Mouse (Mus musculus): ENCODE measurements around the gene Slc4a3. TPM values are rescaled to one million over a fixed set of nuclear protein-coding genes. Genes with fewer than 3 reads are reported as not detected.

The Slc4a3 gene
- polyA plus RNA-seq, 1 experiment from 2014 or later = 15.7 TPM

DNA sequence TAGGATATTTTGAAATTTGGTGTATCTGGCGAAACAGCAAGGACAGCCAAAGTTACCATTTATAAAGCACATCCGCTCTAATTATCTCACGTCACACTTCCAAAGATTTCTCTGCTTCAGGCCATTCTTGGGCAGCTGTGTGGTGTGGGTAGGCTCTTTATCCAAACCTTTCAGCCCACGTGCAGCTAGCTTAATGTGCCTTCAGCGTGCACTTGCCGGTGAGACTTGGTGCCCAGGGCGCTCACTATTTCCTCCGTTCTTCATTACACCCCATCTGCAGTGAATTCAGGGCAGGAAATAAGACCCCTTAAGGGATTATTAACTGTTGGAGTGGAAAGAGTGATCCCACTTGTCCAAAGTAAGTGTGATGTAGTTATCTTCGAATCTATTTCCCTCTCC, 63.2 kb downstream of the Slc4a3 start:
- ATAC-seq (replicated peaks; ENCODE audit: low FRiP score) (no peak), DNase-seq (ENCODE audit: low spot score) (no peak)
- no peak overlapping the region for H3K4me2 ChIP-seq (ENCODE audit: low read depth, low read length, severe bottlenecking)
- H3K9ac ChIP-seq (ENCODE audit: low read length) = no peak overlapping the region
- H3K4me3 ChIP-seq (ENCODE audit: low read depth, low read length) = no peak overlapping the region
- peaks cover 8% of the 10 kb centered on the region for H3K4me1 ChIP-seq (replicated peaks; ENCODE audit: control insufficient read depth, insufficient read depth, low read length)
- WGBS = 77% methylated on average over 9 of the region's 9 CpGs
- no peaks in the 10 kb centered on the region for H3K36me3 ChIP-seq (ENCODE audit: control insufficient read depth, insufficient read depth, low read length)
- no peaks in the 10 kb centered on the region for H3K9me3 ChIP-seq (ENCODE audit: control insufficient read depth, low read length)
- H3K27ac ChIP-seq (ENCODE audit: low read depth, low read length) = no peak overlapping the region
- H3K27me3 ChIP-seq (ENCODE audit: control insufficient read depth, insufficient read depth, low read length) = no peaks in the 10 kb centered on the region

DNA sequence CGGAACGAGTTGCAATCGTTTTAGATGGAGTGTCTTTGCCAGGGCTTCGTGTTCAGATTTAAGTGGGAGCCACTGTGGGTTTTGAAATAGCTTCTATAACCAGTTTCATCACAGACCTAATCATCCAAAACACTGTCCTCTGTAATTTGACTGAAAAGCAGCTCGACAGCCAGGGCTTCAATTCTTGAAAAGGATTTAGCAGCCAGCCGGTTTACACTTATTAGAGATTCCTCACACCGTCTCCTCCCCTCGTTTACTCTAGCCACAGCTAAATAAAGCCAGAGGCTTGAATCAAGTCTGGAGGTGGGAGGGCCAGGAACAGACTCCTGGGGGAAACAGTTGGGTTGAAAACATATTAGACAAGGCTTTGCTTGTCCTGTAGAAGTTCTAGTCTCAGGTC, 64.5 kb downstream of the Slc4a3 start:
- no peaks in the 10 kb centered on the region for H3K36me3 ChIP-seq (ENCODE audit: control insufficient read depth, insufficient read depth, low read length)
- WGBS = 34% methylated on average over 8 of the region's 8 CpGs
- no peaks in the 10 kb centered on the region for H3K9me3 ChIP-seq (ENCODE audit: control insufficient read depth, low read length)
- H3K4me1 ChIP-seq (replicated peaks; ENCODE audit: control insufficient read depth, insufficient read depth, low read length) = peaks cover 8% of the 10 kb centered on the region
- 0 out of 2 replicates have a peak overlapping the region, but pooled peaks have one; percentile 41 for H3K27ac ChIP-seq (ENCODE audit: low read depth, low read length)
- no peak overlapping the region for H3K4me2 ChIP-seq (ENCODE audit: low read depth, low read length, severe bottlenecking)
- H3K27me3 ChIP-seq (ENCODE audit: control insufficient read depth, insufficient read depth, low read length) = no peaks in the 10 kb centered on the region
- H3K9ac ChIP-seq (ENCODE audit: low read length) = no peak overlapping the region
- DNase-seq (ENCODE audit: low spot score) = peak; percentile 40
- no peak for ATAC-seq (replicated peaks; ENCODE audit: low FRiP score)
- H3K4me3 ChIP-seq (ENCODE audit: low read depth, low read length) = no peak overlapping the region

Other genes starting within 250 kb of the Slc4a3 start
- gene Dnpep, start 228.3 kb upstream of the Slc4a3 start, polyA plus RNA-seq (2014; fragmentation: Nextera tagmentation; extraction: Ambion mirVana) = 125 and 129 TPM in 2 replicates
- 0.86 and 1.5 TPM in 2 replicates for gene Des, start 185.9 kb upstream of the Slc4a3 start, polyA plus RNA-seq (2014; fragmentation: Nextera tagmentation; extraction: Ambion mirVana)
- gene Speg, start 171.0 kb upstream of the Slc4a3 start, polyA plus RNA-seq (2014; fragmentation: Nextera tagmentation; extraction: Ambion mirVana) = 14.1 and 16.0 TPM in 2 replicates
- gene Gmppa, start 110.3 kb upstream of the Slc4a3 start, polyA plus RNA-seq (2014; fragmentation: Nextera tagmentation; extraction: Ambion mirVana) = 46.3 and 47.2 TPM in 2 replicates
- 0.61 TPM in 2 replicates for gene Asic4, start 95.8 kb upstream of the Slc4a3 start, polyA plus RNA-seq (2014; fragmentation: Nextera tagmentation; extraction: Ambion mirVana)
- gene Chpf, start 67.0 kb upstream of the Slc4a3 start, polyA plus RNA-seq (2014; fragmentation: Nextera tagmentation; extraction: Ambion mirVana) = 21.3 and 23.3 TPM in 2 replicates
- gene Tmem198, start 66.7 kb upstream of the Slc4a3 start, polyA plus RNA-seq (2014; fragmentation: Nextera tagmentation; extraction: Ambion mirVana) = 8.9 and 9.4 TPM in 2 replicates
- gene Obsl1, start 39.8 kb upstream of the Slc4a3 start, polyA plus RNA-seq (2014; fragmentation: Nextera tagmentation; extraction: Ambion mirVana) = 42.6 and 44.7 TPM in 2 replicates
- gene Inha, start 39.2 kb upstream of the Slc4a3 start, polyA plus RNA-seq (2014; fragmentation: Nextera tagmentation; extraction: Ambion mirVana) = 1.3 and 2.4 TPM in 2 replicates
- 23.9 and 27.6 TPM in 2 replicates for gene Stk11ip, start 24.7 kb upstream of the Slc4a3 start, polyA plus RNA-seq (2014; fragmentation: Nextera tagmentation; extraction: Ambion mirVana)

Data from forebrain, embryonic 11.5 days (tissue).